Mouse (Mus musculus) bone marrow, adult 2 months (tissue): ENCODE measurements around the gene Ms4a4a. TPM values are rescaled to one million over a fixed set of nuclear protein-coding genes. Genes with fewer than 3 reads are reported as not detected.

Source experiments
- H3K27ac ChIP-seq: fragments of 200-500 bp; 2 replicates; pipeline ENCODE4 v1.5.1; 2012; ENCODE audit warnings: low read depth, mild to moderate bottlenecking, control low read depth, inconsistent platforms, low read length; ENCODE audit not compliant: control insufficient read depth, poor library complexity, insufficient read depth
- H3K4me1 ChIP-seq: fragments of 200-500 bp; 2 replicates; pipeline ENCODE4 v1.6.1; 2011; ENCODE audit warnings: low read length; ENCODE audit not compliant: control insufficient read depth, insufficient read depth
- H3K4me3 ChIP-seq: fragments of 200-500 bp; replicated peaks from 2 replicates; pipeline ENCODE3; 2011; ENCODE audit warnings: mild to moderate bottlenecking, low read depth, low read length, control low read depth; ENCODE audit not compliant: control insufficient read depth
- CTCF ChIP-seq: fragments of 200-500 bp; IDR thresholded peaks from 2 replicates; pipeline ENCODE4 v1.5.1; 2011; ENCODE audit warnings: low read length, control low read depth; ENCODE audit not compliant: control insufficient read depth, insufficient read depth
- POLR2A ChIP-seq: fragments of 200-500 bp; IDR thresholded peaks from 2 replicates; pipeline ENCODE4 v1.6.1; 2011; ENCODE audit warnings: low read depth, mild to moderate bottlenecking, control low read depth, low read length, borderline replicate concordance; ENCODE audit not compliant: control insufficient read depth
- WGBS: fragments of 180-500 bp; shearing (Covaris S2); methylation state at CpG from one replicate; pipeline ENCODE4 v1.1.7; 2018; 5-methylcytosine and 5-hydroxymethylcytosine counted together
- polyA plus RNA-seq: library from polyadenylated mRNA; stranded (reverse); fragments of >200 nt; gene quantifications from 2 replicates; pipeline ENCODE4 v1.2.4, GENCODE M21; 2011; ENCODE audit warnings: low replicate concordance; ENCODE audit not compliant: missing spikeins, insufficient read depth, insufficient read length

Ms4a4a gene
- polyA plus RNA-seq, 1 experiment = 4.3 TPM

DNA sequence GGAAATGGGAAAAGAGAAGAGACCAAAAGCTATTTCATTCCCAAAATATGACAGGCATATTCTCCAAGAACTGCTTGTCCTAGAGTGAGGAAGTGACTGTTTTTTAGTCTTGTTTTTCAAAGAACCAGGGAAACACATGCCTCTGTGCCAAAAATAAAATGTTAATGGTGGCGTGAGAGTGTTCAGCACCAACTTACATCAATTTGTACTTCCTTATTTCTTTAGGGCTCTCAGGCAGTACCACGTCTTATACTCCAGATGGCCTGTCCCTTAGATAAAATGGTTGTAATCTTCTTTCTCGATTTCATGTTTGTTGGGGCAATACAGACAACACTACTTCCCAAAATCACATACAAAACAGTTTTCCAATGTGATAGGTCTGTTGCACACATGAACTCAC is 7.0 kb upstream of the Ms4a4a start:
- WGBS = 17% methylated on average over 3 of the region's 3 CpGs
- TF ChIP-seq CTCF (no peak), POLR2A (no peak)
- H3K27ac ChIP-seq = no peak overlapping the region

DNA sequence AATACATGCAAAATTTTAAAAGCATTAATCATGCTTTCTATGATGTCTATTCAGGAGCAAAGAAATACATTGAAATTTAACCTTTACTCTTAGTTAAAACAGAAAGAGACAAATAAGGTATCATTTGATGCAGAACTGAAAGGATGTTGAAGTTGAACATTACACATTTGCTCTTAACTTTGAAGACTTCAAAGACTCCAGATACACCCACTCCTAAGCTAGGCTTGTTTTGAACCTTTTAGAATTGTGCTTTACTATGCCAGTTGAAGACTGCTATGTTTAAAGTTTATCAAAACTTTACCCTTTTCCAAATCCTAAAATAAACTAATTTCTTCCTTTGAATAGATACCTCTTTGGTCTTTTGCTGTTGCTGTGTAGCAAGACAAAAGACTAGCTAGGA is 4.1 kb upstream of the Ms4a4a start:
- TF ChIP-seq CTCF = no peak
- TF ChIP-seq POLR2A = no peak
- Histone ChIP-seq H3K4me1 (no peaks in the 10 kb centered on the region; the same call in 1 of the 2 replicates), H3K4me3 (no peak overlapping the region), H3K27ac (no peak overlapping the region)

More for the DNA sequence above, 7.0 kb upstream of the Ms4a4a start:
- Histone ChIP-seq H3K4me3 (no peak overlapping the region), H3K4me1 (no peaks in the 10 kb centered on the region; the same call in 1 of the 2 replicates)

DNA sequence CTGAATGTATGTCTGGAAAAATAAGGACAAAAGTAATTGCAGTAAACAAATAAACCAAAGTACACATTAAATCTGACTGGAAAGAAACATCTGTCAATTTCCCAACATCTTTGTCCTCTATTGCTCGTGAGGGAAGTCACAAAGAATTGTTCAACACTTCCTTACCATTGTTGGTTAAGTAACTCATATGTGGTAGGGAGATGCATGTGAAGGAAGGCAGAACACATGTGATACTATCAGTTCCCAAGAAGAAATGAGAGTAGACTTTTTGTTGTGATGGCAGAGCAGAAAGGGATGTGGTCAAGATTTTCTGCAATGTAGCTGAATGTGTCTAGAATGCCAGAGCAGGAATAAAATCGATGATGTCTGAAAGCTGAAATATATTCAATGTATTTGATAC is 1.1 kb downstream of the Ms4a4a start:
- no peak for TF ChIP-seq CTCF
- no peak for TF ChIP-seq POLR2A
- WGBS = 26% methylated on average over 2 of the region's 2 CpGs
- Histone ChIP-seq H3K4me3 (no peak overlapping the region), H3K4me1 (no peaks in the 10 kb centered on the region; the same call in 1 of the 2 replicates), H3K27ac (no peak overlapping the region)

DNA sequence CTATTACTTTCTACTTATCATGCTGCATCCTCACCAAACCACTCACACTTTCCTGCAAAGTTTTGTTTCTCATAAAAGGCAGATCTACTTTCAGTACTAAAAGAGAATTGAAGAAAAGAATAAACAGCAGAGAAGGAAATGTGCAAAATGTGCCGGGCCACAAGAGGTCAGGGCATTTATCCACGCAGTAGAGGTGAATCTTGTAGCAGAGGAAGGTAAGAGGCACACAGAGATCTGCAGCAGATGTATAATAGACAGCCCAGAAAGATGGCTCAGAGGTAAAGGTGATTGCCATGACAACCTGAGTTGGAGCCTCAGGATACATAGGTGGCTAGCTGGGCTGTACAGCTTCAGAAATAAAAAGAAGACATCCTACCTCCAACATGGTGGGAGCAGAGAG is 11.8 kb downstream of the Ms4a4a start:
- peak overlapping the region; percentile 48; the same call in 1 of the 2 replicates for H3K27ac ChIP-seq
- TF ChIP-seq POLR2A = no peak
- TF ChIP-seq CTCF = no peak
- WGBS = 50% methylated on average over 2 of the region's 2 CpGs

DNA sequence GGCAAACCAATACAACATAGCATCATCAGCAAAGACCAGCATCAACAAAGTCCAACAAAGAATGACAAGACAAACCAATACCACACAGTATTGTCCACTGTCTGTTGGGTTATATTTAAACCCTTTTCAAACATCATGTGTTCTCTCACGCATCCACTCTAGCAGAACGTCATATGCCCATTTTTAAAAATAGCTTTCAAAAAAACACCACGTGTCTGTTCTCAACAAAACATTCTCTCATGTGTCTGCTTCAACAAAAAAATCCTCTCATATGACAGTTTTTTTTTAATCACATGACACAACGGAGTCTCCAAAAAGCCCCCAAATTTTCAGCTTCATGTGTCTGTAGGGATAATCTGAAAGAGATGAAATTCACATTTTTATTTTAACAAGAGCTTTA is 12.4 kb downstream of the Ms4a4a start:
- H3K4me1 ChIP-seq = no peaks in the 10 kb centered on the region
- no peak for TF ChIP-seq POLR2A
- TF ChIP-seq CTCF = no peak
- H3K4me3 ChIP-seq = no peak overlapping the region
- no peak overlapping the region for H3K27ac ChIP-seq
- 65% methylated on average over 4 of the region's 4 CpGs for WGBS

More for the DNA sequence above, 11.8 kb downstream of the Ms4a4a start:
- Histone ChIP-seq H3K4me3 (peak overlapping the region; percentile 2), H3K4me1 (no peaks in the 10 kb centered on the region)

DNA sequence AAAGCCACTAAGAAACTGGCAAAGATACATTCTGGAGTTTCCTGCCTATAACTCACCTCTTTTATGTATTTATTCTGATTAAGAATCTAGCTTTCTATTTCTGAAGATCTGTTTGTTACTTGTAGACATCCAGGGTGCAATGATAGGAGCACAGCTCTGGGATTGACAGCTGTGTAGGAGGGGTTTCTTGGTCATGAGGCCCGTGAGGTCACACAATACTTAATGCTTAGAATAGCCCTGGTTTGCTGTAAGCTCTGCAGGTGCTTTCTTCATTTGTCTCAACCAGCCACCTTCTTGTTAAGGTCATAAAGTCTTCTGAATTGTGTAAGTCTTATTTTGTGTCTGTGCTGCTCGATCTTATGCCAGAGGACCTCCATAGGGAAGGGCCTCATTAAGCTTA is 13.6 kb downstream of the Ms4a4a start:
- H3K4me3 ChIP-seq = no peak overlapping the region
- no peak for TF ChIP-seq POLR2A
- no peak for TF ChIP-seq CTCF
- H3K27ac ChIP-seq = no peak overlapping the region
- no peaks in the 10 kb centered on the region for H3K4me1 ChIP-seq
- WGBS = 75% methylated on average over 2 of the region's 2 CpGs

DNA sequence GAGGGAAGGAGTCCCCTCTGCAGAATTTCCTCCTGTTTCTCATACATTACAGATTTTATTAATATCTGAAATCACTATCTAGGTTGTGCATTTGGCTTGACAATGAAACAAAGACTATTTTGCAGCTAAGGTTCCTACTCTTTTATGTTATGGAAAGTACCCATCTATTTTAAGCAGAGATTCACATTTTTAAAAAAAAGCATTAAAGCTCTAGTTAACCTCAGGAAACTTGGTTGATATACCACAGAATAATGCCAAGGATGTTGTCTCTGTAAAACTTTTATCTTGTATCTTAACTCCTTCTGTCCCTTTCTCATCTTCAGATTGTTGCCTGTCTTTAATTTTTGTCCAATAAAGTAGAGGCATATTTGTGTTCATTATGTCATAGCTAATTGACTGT is 20.4 kb downstream of the Ms4a4a start:
- H3K4me3 ChIP-seq = no peak overlapping the region
- TF ChIP-seq CTCF = no peak
- no peak for TF ChIP-seq POLR2A
- H3K27ac ChIP-seq = no peak overlapping the region
- no peaks in the 10 kb centered on the region for H3K4me1 ChIP-seq

DNA sequence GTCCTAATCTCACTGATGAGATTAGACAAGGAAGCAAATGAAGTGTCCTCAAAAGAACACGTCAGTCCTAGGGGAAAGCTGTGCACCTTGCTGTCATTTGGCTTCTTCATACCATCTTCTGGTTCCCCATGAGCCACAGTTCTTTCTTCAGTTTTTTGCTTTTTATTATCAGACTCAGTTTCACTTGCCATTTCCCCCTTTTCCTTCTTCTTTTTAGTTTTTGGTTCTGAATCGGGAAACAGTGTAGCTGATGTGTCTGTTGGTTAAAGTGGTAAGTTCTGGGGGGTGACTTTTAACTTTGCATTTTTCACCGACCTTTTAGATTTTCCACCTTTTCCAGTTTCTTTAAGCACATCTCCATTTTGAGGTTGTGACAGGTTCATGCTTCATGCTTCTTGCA is 29.2 kb downstream of the Ms4a4a start, which contains the start of gene Ms4a4c:
Gene Ms4a4c, plus strand, starts transcription at position 244 of the 400 bp plus-strand sequence.
- peaks cover 3% of the 10 kb centered on the region for H3K4me1 ChIP-seq
- no peak within 1 kb of the TSS for H3K4me3 ChIP-seq
- H3K27ac ChIP-seq = peak within 1 kb of the TSS; percentile 74
- TF ChIP-seq CTCF (no peak), POLR2A (no peak)
- 7% methylated on average over 3 of the region's 3 CpGs for WGBS

DNA sequence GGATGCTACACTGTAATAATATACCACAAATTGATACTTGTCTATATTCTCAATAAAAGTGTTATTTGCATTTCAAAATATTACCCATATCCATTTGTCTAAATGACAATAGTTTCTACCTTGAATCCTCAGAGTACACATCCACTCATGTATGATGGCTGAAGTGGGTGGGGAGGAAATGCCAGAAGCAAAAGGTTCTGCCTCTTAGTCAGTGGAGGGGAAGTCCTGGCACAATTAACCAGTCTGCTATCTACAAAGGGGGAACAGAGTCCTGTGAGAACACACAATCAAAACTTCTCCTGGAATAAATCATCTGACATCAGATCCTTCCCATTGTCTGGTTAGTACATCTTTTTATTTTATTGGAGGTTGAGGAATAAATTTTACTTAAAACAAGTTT is 32.1 kb downstream of the Ms4a4a start:
- no peak for TF ChIP-seq CTCF
- TF ChIP-seq POLR2A = no peak
- Histone ChIP-seq H3K4me1 (peaks cover 4% of the 10 kb centered on the region), H3K27ac (no peak overlapping the region), H3K4me3 (no peak overlapping the region)
